Mouse (Mus musculus): ENCODE data around the gene Whamm. TPM values are rescaled to one million over a fixed set of nuclear protein-coding genes. Genes with fewer than 3 reads are reported as not detected.

Gene Whamm
- polyA plus RNA-seq, 1 experiment from 2014 or later = 8.1 TPM

GRCm38 (mm10) chr7:81560101-81561049, 10.7 kb upstream of the Whamm start:
- Histone ChIP-seq H3K27me3 (replicated peaks; ENCODE audit: insufficient read depth, low read length) (no peaks in the 10 kb centered on the region), H3K27ac (ENCODE audit: low read length) (peak overlapping the region; percentile 14; the same call in 1 of the 2 replicates), H3K9me3 (ENCODE audit: low read length) (no peaks in the 10 kb centered on the region), H3K4me3 (ENCODE audit: low read depth, low read length) (no peak overlapping the region), H3K9ac (replicated peaks; ENCODE audit: low read depth) (no peak overlapping the region), H3K36me3 (ENCODE audit: insufficient read depth, low read length) (no peaks in the 10 kb centered on the region), H3K4me1 (ENCODE audit: insufficient read depth, low read depth, low read length) (peaks cover 10% of the 10 kb centered on the region; the same call in 1 of the 2 replicates), H3K4me2 (replicated peaks; ENCODE audit: low read depth, low read length) (no peak overlapping the region)
- 21% methylated on average over 8 of the region's 8 CpGs for WGBS
- TF ChIP-seq CTCF (IDR thresholded peaks at IDR 0.05) (no peak), EP300 (IDR thresholded peaks at IDR 0.05) (peak; percentile 18; the same call in 1 of the 2 replicates)
- ATAC-seq (peak; percentile 44), DNase-seq (ENCODE audit: low spot score) (peak; percentile 48)

DNA sequence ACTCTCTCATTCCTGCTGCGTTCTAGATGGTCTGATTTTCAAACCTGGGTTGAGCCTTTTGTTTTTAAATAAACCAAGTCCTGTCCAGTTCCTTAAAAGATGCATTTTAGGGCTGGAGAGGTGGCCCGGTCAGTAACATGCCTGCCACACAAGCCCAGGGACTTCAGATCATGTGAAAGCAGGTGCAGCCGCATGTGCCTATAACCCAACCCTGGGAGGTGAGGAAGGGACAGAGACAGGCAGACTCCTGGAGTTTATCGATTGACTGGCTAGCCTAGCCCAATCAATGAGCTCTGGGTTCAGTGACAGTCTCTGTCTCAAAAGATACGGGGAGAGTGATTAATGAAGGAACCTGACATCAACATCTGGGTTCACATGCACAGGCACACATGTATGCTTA, 9.9 kb upstream of the Whamm start:
- Histone ChIP-seq H3K4me3 (ENCODE audit: low read depth, low read length) (no peak overlapping the region), H3K9me3 (ENCODE audit: low read length) (no peaks in the 10 kb centered on the region), H3K9ac (replicated peaks; ENCODE audit: low read depth) (no peak overlapping the region), H3K27ac (ENCODE audit: low read length) (no peak overlapping the region), H3K4me2 (replicated peaks; ENCODE audit: low read depth, low read length) (no peak overlapping the region), H3K4me1 (ENCODE audit: insufficient read depth, low read depth, low read length) (peaks cover 10% of the 10 kb centered on the region; the same call in 1 of the 2 replicates), H3K36me3 (ENCODE audit: insufficient read depth, low read length) (no peaks in the 10 kb centered on the region), H3K27me3 (replicated peaks; ENCODE audit: insufficient read depth, low read length) (no peaks in the 10 kb centered on the region)
- TF ChIP-seq CTCF (IDR thresholded peaks at IDR 0.05) (no peak), EP300 (IDR thresholded peaks at IDR 0.05) (no peak)
- WGBS = 67% methylated on average over 5 of the region's 5 CpGs
- DNase-seq (ENCODE audit: low spot score) (no peak), ATAC-seq (no peak)

- no peak for ATAC-seq
- Histone ChIP-seq H3K36me3 (ENCODE audit: insufficient read depth, low read length) (no peaks in the 10 kb centered on the region), H3K27me3 (replicated peaks; ENCODE audit: insufficient read depth, low read length) (no peaks in the 10 kb centered on the region), H3K27ac (ENCODE audit: low read length) (no peak overlapping the region), H3K9me3 (ENCODE audit: low read length) (no peaks in the 10 kb centered on the region), H3K4me2 (replicated peaks; ENCODE audit: low read depth, low read length) (no peak overlapping the region), H3K4me3 (ENCODE audit: low read depth, low read length) (no peak overlapping the region), H3K9ac (replicated peaks; ENCODE audit: low read depth) (no peak overlapping the region), H3K4me1 (ENCODE audit: insufficient read depth, low read depth, low read length) (peaks cover 10% of the 10 kb centered on the region; the same call in 1 of the 2 replicates)
- DNase-seq (ENCODE audit: low spot score) = no peak
- TF ChIP-seq EP300 (IDR thresholded peaks at IDR 0.05) (no peak), CTCF (IDR thresholded peaks at IDR 0.05) (no peak)
- 80% methylated on average over 4 of the region's 4 CpGs for WGBS
These were observed 7.5 kb upstream of the Whamm start for GRCm38 (mm10) chr7:81563506-81564015.

GRCm38 (mm10) chr7:81564766-81565165, 6.3 kb upstream of the Whamm start:
- H3K4me2 ChIP-seq (replicated peaks; ENCODE audit: low read depth, low read length) = no peak overlapping the region
- no peak for ATAC-seq

GRCm38 (mm10) chr7:81565381-81566055, 5.5 kb upstream of the Whamm start:
- ATAC-seq (no peak), DNase-seq (ENCODE audit: low spot score) (no peak)
- Histone ChIP-seq H3K4me2 (replicated peaks; ENCODE audit: low read depth, low read length) (no peak overlapping the region), H3K27me3 (replicated peaks; ENCODE audit: insufficient read depth, low read length) (no peaks in the 10 kb centered on the region), H3K27ac (ENCODE audit: low read length) (no peak overlapping the region), H3K36me3 (ENCODE audit: insufficient read depth, low read length) (no peaks in the 10 kb centered on the region), H3K4me3 (ENCODE audit: low read depth, low read length) (no peak overlapping the region), H3K9me3 (ENCODE audit: low read length) (no peaks in the 10 kb centered on the region), H3K9ac (replicated peaks; ENCODE audit: low read depth) (no peak overlapping the region), H3K4me1 (ENCODE audit: insufficient read depth, low read depth, low read length) (peaks cover 6% of the 10 kb centered on the region; the same call in 1 of the 2 replicates)
- 56% methylated on average over 7 of the region's 7 CpGs for whole genome bisulfite sequencing
- TF ChIP-seq CTCF (IDR thresholded peaks at IDR 0.05) (no peak), EP300 (IDR thresholded peaks at IDR 0.05) (no peak)

More at GRCm38 (mm10) chr7:81564766-81565165, 6.3 kb upstream of the Whamm start:
- H3K9ac ChIP-seq (replicated peaks; ENCODE audit: low read depth) = no peak overlapping the region
- no peaks in the 10 kb centered on the region for H3K27me3 ChIP-seq (replicated peaks; ENCODE audit: insufficient read depth, low read length)
- H3K27ac ChIP-seq (ENCODE audit: low read length) = no peak overlapping the region
- no peaks in the 10 kb centered on the region for H3K36me3 ChIP-seq (ENCODE audit: insufficient read depth, low read length)
- TF ChIP-seq EP300 (IDR thresholded peaks at IDR 0.05) = no peak
- no peak for TF ChIP-seq CTCF (IDR thresholded peaks at IDR 0.05)
- no peaks in the 10 kb centered on the region for H3K9me3 ChIP-seq (ENCODE audit: low read length)
- no peak overlapping the region for H3K4me3 ChIP-seq (ENCODE audit: low read depth, low read length)
- DNase-seq (ENCODE audit: low spot score) = no peak
- H3K4me1 ChIP-seq (ENCODE audit: insufficient read depth, low read depth, low read length) = peaks cover 10% of the 10 kb centered on the region; the same call in 1 of the 2 replicates
- WGBS = 79% methylated on average over 7 of the region's 7 CpGs

GRCm38 (mm10) chr7:81566332-81566731, 4.7 kb upstream of the Whamm start:
- WGBS = 59% methylated on average over 4 of the region's 4 CpGs
- no peaks in the 10 kb centered on the region for H3K9me3 ChIP-seq (ENCODE audit: low read length)
- no peaks in the 10 kb centered on the region for H3K4me1 ChIP-seq (ENCODE audit: insufficient read depth, low read depth, low read length)
- DNase-seq (ENCODE audit: low spot score) (no peak), ATAC-seq (no peak)
- no peaks in the 10 kb centered on the region for H3K27me3 ChIP-seq (replicated peaks; ENCODE audit: insufficient read depth, low read length)
- TF ChIP-seq EP300 (IDR thresholded peaks at IDR 0.05) = no peak
- no peak for TF ChIP-seq CTCF (IDR thresholded peaks at IDR 0.05)
- no peak overlapping the region for H3K27ac ChIP-seq (ENCODE audit: low read length)
- no peaks in the 10 kb centered on the region for H3K36me3 ChIP-seq (ENCODE audit: insufficient read depth, low read length)
- H3K9ac ChIP-seq (replicated peaks; ENCODE audit: low read depth) = no peak overlapping the region
- no peak overlapping the region for H3K4me2 ChIP-seq (replicated peaks; ENCODE audit: low read depth, low read length)
- H3K4me3 ChIP-seq (ENCODE audit: low read depth, low read length) = no peak overlapping the region

Data from lung, postnatal 0 days (tissue).